Mouse (Mus musculus): ENCODE results near the gene Camta1. TPM values are rescaled to one million over a fixed set of nuclear protein-coding genes. Genes with fewer than 3 reads are reported as not detected.

Gene Camta1
- total RNA-seq, 2 experiments from 2014 or later = 51.1 to 60.0 TPM

GRCm38 (mm10) chr4:151337543-151337942 lies 524.1 kb downstream of the Camta1 start:
- DNase-seq (ENCODE audit: low spot score in 2 of 2) = no peak

GRCm38 (mm10) chr4:151336413-151336812 lies 525.3 kb downstream of the Camta1 start:
- no peak for DNase-seq (ENCODE audit: low spot score in 2 of 2)

GRCm38 (mm10) chr4:151334951-151335742 lies 526.5 kb downstream of the Camta1 start:
- DNase-seq (ENCODE audit: low spot score in 2 of 2) = peak; percentile 33 to 40

- no peak for DNase-seq (ENCODE audit: low spot score in 2 of 2)
Measured at GRCm38 (mm10) chr4:151332074-151332849, 529.4 kb downstream of the Camta1 start.

GRCm38 (mm10) chr4:151330983-151331382 lies 530.7 kb downstream of the Camta1 start:
- no peak for DNase-seq (ENCODE audit: low spot score in 2 of 2)

- DNase-seq (ENCODE audit: low spot score in 2 of 2) = no peak
Measured at GRCm38 (mm10) chr4:151328071-151328470, 533.6 kb downstream of the Camta1 start.

GRCm38 (mm10) chr4:151326971-151327686 lies 534.5 kb downstream of the Camta1 start:
- no peak for DNase-seq (ENCODE audit: low spot score in 2 of 2)

- no peak for DNase-seq (ENCODE audit: low spot score in 2 of 2)
Measured at GRCm38 (mm10) chr4:151316428-151316827, 545.2 kb downstream of the Camta1 start.

- no peak for DNase-seq (ENCODE audit: low spot score in 2 of 2)
Measured at GRCm38 (mm10) chr4:151315726-151316125, 546.0 kb downstream of the Camta1 start.

- no peak for DNase-seq (ENCODE audit: low spot score in 2 of 2)
Measured at GRCm38 (mm10) chr4:151310773-151311172, 550.9 kb downstream of the Camta1 start.

GRCm38 (mm10) chr4:151310056-151310685 lies 551.5 kb downstream of the Camta1 start:
- no peak for DNase-seq (ENCODE audit: low spot score in 2 of 2)

- DNase-seq (ENCODE audit: low spot score in 2 of 2) = no peak
Measured at GRCm38 (mm10) chr4:151306890-151307289, 554.8 kb downstream of the Camta1 start.

GRCm38 (mm10) chr4:151306311-151306765 lies 555.3 kb downstream of the Camta1 start:
- no peak for DNase-seq (ENCODE audit: low spot score in 2 of 2)

GRCm38 (mm10) chr4:151305761-151306160 lies 555.9 kb downstream of the Camta1 start:
- no peak for DNase-seq (ENCODE audit: low spot score in 2 of 2)

- no peak for DNase-seq (ENCODE audit: low spot score in 2 of 2)
Measured at GRCm38 (mm10) chr4:151303931-151304330, 557.7 kb downstream of the Camta1 start.

- no peak for DNase-seq (ENCODE audit: low spot score in 2 of 2)
Measured at GRCm38 (mm10) chr4:151303436-151303835, 558.2 kb downstream of the Camta1 start.

GRCm38 (mm10) chr4:151302195-151303126 lies 559.2 kb downstream of the Camta1 start:
- DNase-seq (ENCODE audit: low spot score in 2 of 2) = no peak

- DNase-seq (ENCODE audit: low spot score in 2 of 2) = no peak
Measured at GRCm38 (mm10) chr4:151301337-151301736, 560.3 kb downstream of the Camta1 start.

- no peak for DNase-seq (ENCODE audit: low spot score in 2 of 2)
Measured at GRCm38 (mm10) chr4:151300706-151301105, 561.0 kb downstream of the Camta1 start.
